Mouse (Mus musculus) lung, postnatal 0 days (tissue): ENCODE measurements at regions not wholly inside any gene's neighbourhood (a gene's known extent, or its start where the extent isn't known, plus 50 kb on each side); places are given as distances from the start of the nearest gene placed in this dataset.

ENCODE experiments used
- ATAC-seq: fragments of 200-750 bp; cut with Nextera tagmentation; 2 replicates; pipeline ENCODE4 v1.8.0; 2017; ENCODE audit warnings: moderate library complexity
- DNase-seq: peaks from one replicate; pipeline ENCODE4 v3.0.0-alpha.2; 2016; ENCODE audit warnings: low spot score
- H3K27ac ChIP-seq: fragments of 300-500 bp; sonication (generic); 2 replicates; pipeline ENCODE4 v1.5.1; 2014; ENCODE audit warnings: antibody characterized with exemption, mild to moderate bottlenecking, low read length, mixed read lengths
- H3K27me3 ChIP-seq: fragments of 300-500 bp; sonication (generic); replicated peaks from 2 replicates; pipeline ENCODE4 v1.6.1; 2014; ENCODE audit warnings: low read length, mixed read lengths; ENCODE audit not compliant: insufficient read depth
- H3K36me3 ChIP-seq: fragments of 300-500 bp; sonication (generic); 2 replicates; pipeline ENCODE4 v1.6.1; 2014; ENCODE audit warnings: low read length, mixed read lengths; ENCODE audit not compliant: insufficient read depth
- H3K4me1 ChIP-seq: fragments of 300-500 bp; sonication (generic); 2 replicates; pipeline ENCODE4 v1.6.1; 2014; ENCODE audit warnings: antibody characterized with exemption, low read depth, low read length, mixed read lengths; ENCODE audit not compliant: insufficient read depth
- H3K4me2 ChIP-seq: fragments of 300-500 bp; sonication (generic); replicated peaks from 2 replicates; pipeline ENCODE4 v1.6.1; 2014; ENCODE audit warnings: low read depth, mild to moderate bottlenecking, low read length, moderate library complexity, mixed read lengths
- H3K4me3 ChIP-seq: fragments of 300-500 bp; sonication (generic); 2 replicates; pipeline ENCODE4 v1.5.1; 2014; ENCODE audit warnings: low read depth, low read length
- H3K9ac ChIP-seq: fragments of 300-500 bp; sonication (generic); replicated peaks from 2 replicates; pipeline ENCODE4 v1.6.1; 2014; ENCODE audit warnings: low read depth, mild to moderate bottlenecking
- H3K9me3 ChIP-seq: fragments of 300-500 bp; sonication (generic); 2 replicates; pipeline ENCODE4 v1.6.1; 2016; ENCODE audit warnings: low read length, mixed read lengths
- CTCF ChIP-seq: IDR thresholded peaks from 2 replicates; pipeline ENCODE4 v1.5.1; 2016; ENCODE audit warnings: antibody characterized with exemption, mild to moderate bottlenecking
- EP300 ChIP-seq: IDR thresholded peaks from 2 replicates; pipeline ENCODE4 v1.6.1; 2016; ENCODE audit warnings: antibody characterized with exemption, mild to moderate bottlenecking, control low read depth
- WGBS: fragments of 180-500 bp; shearing (Covaris S2); extraction: QIAGEN DNeasy Blood & Tissue Kit; methylation state at CpG from one replicate; pipeline ENCODE4 v1.1.7; 2014; 5-methylcytosine and 5-hydroxymethylcytosine counted together

DNA sequence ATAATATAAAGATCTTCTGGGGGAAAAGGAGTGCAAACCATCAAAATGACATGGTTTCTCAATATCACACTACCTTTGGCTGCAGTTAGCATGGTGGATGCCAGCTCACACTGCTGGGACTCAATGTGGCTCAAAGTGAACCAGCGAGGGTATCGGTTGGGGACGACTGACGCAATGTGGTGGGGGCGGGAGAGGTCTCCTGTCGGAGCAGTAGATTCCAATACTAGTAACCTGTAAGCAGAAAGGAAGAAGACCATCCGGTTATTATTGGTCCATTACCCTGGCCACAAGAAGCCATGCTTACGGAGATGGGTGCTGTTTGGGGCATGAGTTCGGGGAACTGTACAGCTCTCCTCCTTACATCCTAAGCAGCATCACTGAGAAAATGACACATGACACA, 313.3 kb upstream of the Smim15 start:
- Histone ChIP-seq H3K4me3 (no peak overlapping the region), H3K27ac (no peak overlapping the region), H3K9me3 (no peaks in the 10 kb centered on the region), H3K4me1 (no peaks in the 10 kb centered on the region), H3K27me3 (no peaks in the 10 kb centered on the region), H3K9ac (no peak overlapping the region), H3K4me2 (no peak overlapping the region), H3K36me3 (peaks cover 21% of the 10 kb centered on the region)
- TF ChIP-seq CTCF = no peak
- WGBS = 92% methylated on average over 9 of the region's 9 CpGs
- DNase-seq (no peak), ATAC-seq (no peak)

DNA sequence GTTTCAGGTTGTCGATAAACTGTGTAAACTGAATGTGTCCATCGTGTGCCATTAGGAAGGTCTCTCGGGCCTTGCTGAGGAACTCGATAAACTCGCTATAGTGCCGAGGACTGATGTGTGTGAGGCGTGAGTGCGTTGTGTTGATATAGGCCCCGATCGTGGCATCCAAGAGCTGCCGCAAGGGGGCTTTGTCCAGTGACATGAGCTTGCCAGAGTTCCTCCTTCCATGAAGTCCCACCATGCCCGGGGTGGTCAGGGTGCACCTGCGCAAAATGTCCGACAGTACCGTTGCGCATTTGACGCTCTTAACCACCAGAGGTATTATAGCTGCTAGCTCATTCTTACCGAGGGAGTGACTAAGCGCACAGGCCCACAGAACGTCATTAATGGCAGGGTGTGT, 317.8 kb upstream of the Smim15 start:
- Histone ChIP-seq H3K27me3 (no peaks in the 10 kb centered on the region), H3K9ac (no peak overlapping the region), H3K9me3 (no peaks in the 10 kb centered on the region), H3K36me3 (peaks cover 21% of the 10 kb centered on the region), H3K4me3 (no peak overlapping the region), H3K4me2 (no peak overlapping the region), H3K4me1 (no peaks in the 10 kb centered on the region), H3K27ac (no peak overlapping the region)
- 93% methylated on average over 20 of the region's 20 CpGs for WGBS
- TF ChIP-seq EP300 (no peak), CTCF (no peak)
- DNase-seq = no peak
- no peak for ATAC-seq

DNA sequence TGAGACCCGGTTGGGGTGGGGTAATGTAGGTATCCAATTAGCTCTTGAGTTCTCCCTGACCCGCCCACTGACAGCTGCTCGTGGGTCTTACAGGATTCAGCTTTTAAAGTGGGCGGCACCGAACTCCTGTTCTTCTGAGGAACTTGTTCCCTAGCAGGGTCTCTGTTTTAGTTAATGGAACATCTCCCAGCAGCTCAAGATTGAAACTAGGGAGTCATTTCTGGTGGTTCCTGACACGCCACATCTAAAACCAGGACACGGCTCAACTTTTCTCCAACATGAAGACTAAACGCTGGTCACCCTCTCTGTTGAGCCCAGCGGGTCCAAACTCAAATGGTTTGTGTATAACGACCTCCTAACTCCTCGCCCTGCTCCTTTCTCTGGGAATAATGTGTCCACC, 322.3 kb upstream of the Smim15 start:
- no peak for ATAC-seq
- H3K9me3 ChIP-seq = no peaks in the 10 kb centered on the region
- no peak overlapping the region for H3K4me2 ChIP-seq
- no peak overlapping the region for H3K9ac ChIP-seq
- TF ChIP-seq CTCF (no peak), EP300 (no peak)
- no peaks in the 10 kb centered on the region for H3K27me3 ChIP-seq
- H3K4me3 ChIP-seq = no peak overlapping the region
- H3K27ac ChIP-seq = no peak overlapping the region
- WGBS = 89% methylated on average over 11 of the region's 11 CpGs
- no peak for DNase-seq
- no peaks in the 10 kb centered on the region for H3K4me1 ChIP-seq
- H3K36me3 ChIP-seq = peaks cover 6% of the 10 kb centered on the region; the same call in 1 of the 2 replicates

- H3K27me3 ChIP-seq = no peaks in the 10 kb centered on the region
- H3K9me3 ChIP-seq = no peaks in the 10 kb centered on the region
- no peaks in the 10 kb centered on the region for H3K36me3 ChIP-seq
- 48% methylated on average over 8 of the region's 8 CpGs for whole genome bisulfite sequencing
- no peak overlapping the region for H3K4me3 ChIP-seq
- H3K9ac ChIP-seq = no peak overlapping the region
- no peak overlapping the region for H3K4me2 ChIP-seq
- peak; percentile 23; the same call in 1 of the 2 replicates for ATAC-seq
- no peak overlapping the region; the same call in 1 of the 2 replicates for H3K27ac ChIP-seq
- TF ChIP-seq EP300 (no peak), CTCF (no peak)
- DNase-seq = peak; percentile 10
- no peaks in the 10 kb centered on the region for H3K4me1 ChIP-seq
Measured at GRCm38 (mm10) chr13:107720874-107721574, 323.2 kb upstream of the Smim15 start.

DNA sequence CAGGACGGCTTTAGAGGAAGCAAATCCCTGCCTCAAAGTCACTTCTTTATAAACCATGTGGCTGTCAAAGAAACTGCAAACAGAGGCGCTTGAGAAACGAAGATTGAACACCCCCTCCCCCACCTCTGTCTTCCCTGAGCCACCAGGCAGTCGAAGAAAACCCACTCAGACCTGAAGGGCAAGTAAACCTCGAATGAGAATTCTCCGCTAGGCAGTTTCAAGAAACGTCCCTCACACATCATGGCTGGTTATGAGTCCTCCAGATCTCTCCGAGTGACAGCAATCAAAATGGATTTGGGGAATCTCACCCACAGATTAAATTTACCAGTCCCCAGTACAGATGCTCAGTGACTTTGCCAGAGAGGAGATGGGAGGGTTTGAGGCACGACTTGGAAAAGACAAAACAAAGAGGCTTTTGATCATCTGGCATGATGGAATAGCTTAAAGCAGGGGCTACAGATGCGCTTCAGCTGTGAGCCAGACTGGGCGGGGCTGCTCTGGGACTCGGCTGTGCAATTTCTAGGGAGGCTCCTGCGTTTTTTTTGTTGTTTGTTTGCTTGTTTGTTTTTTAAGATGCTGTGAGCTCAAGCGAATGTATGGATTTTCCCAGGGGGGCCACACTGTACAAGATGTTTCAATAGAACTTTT, 325.1 kb upstream of the Smim15 start:
- DNase-seq (no peak), ATAC-seq (no peak)
- no peak overlapping the region for H3K4me3 ChIP-seq
- WGBS = 44% methylated on average over 14 of the region's 14 CpGs
- no peak overlapping the region for H3K9ac ChIP-seq
- H3K36me3 ChIP-seq = no peaks in the 10 kb centered on the region
- H3K27ac ChIP-seq = no peak overlapping the region
- TF ChIP-seq CTCF (no peak), EP300 (no peak)
- H3K4me1 ChIP-seq = no peaks in the 10 kb centered on the region
- no peaks in the 10 kb centered on the region for H3K9me3 ChIP-seq
- no peak overlapping the region for H3K4me2 ChIP-seq
- no peaks in the 10 kb centered on the region for H3K27me3 ChIP-seq

DNA sequence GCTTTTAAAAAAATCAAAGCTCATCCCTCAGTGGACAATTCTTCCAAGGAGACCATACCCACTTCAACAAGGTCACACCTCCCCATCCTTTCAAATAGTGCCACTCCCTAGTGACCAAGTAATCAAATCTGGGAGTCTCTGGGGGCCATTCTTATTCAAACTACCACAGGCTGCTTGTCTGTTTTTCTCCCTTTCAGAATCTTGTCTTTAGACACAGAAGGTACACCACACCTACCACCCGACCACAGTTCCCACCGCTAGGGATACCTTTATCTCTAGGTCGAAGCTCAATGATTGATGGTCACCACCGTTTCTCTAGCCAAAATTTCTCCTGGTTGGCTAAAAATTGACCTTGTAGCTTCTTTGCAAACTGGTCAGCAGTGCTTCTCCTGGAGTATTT, 328.6 kb upstream of the Smim15 start:
- H3K27me3 ChIP-seq = no peaks in the 10 kb centered on the region
- DNase-seq = no peak
- H3K9ac ChIP-seq = no peak overlapping the region
- WGBS = 69% methylated on average over 4 of the region's 4 CpGs
- no peak for TF ChIP-seq CTCF
- TF ChIP-seq EP300 = no peak
- H3K36me3 ChIP-seq = no peaks in the 10 kb centered on the region
- ATAC-seq = no peak
- no peak overlapping the region for H3K4me3 ChIP-seq
- no peak overlapping the region for H3K4me2 ChIP-seq
- H3K27ac ChIP-seq = no peak overlapping the region
- H3K4me1 ChIP-seq = no peaks in the 10 kb centered on the region
- H3K9me3 ChIP-seq = no peaks in the 10 kb centered on the region
